Mouse (Mus musculus) layer of hippocampus, adult 11-12 months (tissue): Measurements from ENCODE around the gene Dnmt3a.

Experiments
- DNase-seq: peaks from one replicate; pipeline ENCODE4 v3.0.0; 2022; ENCODE audit warnings: low spot score

The Dnmt3a gene

DNA sequence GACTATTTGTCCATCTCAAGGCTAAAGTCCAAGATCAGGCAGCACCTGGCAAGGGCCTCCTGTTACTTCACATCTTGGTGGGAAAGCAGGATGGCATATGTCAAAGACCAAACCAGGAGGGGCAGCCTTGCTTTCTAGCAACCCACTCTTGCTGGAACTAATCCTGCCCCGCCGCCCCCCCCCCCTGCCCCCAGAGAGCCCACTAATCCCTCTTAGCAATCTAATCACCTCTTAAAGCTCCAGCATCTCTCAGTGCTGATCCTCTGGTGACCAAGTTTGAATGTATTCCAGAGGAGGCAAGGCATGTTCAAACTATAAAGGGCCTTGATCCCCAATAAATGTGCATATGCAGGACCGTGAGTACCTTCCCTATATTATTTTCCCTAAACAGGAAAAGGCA, 18.8 kb upstream of the Dnmt3a start:
- DNase-seq: no peak

GRCm38 (mm10) chr12:3787541-3787940, 18.3 kb upstream of the Dnmt3a start:
- no peak for DNase-seq

GRCm38 (mm10) chr12:3788421-3789051, 17.3 kb upstream of the Dnmt3a start:
- no peak for DNase-seq

DNA sequence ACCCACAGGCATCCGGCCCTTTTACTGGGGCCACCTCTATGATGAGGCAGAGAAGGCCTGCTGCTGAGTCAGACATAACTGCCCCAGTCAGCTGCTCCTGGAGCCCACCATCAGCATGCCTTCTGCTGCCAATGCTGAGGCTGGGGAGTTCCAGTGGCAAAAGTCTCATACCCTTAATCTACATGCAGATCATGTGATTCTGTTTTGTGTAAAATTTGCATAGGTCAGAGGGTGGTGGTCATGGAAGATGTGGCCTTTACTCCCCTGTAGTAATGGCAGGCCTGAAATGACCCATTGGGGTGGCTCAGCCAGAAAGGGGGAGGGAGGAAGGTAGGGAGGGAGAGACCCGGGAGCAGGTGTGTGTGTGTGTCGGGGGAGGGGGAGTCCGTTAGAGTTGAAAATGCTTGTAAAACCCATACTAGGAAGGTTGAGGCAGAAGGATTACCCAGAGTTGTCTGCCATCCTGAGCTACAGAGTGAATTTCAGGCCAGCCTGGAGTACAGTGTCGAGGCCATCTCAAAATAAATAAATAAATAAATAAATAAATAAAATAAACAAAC, 16.1 kb upstream of the Dnmt3a start:
- no peak for DNase-seq

GRCm38 (mm10) chr12:3791257-3791656, 14.6 kb upstream of the Dnmt3a start:
- DNase-seq: no peak

DNA sequence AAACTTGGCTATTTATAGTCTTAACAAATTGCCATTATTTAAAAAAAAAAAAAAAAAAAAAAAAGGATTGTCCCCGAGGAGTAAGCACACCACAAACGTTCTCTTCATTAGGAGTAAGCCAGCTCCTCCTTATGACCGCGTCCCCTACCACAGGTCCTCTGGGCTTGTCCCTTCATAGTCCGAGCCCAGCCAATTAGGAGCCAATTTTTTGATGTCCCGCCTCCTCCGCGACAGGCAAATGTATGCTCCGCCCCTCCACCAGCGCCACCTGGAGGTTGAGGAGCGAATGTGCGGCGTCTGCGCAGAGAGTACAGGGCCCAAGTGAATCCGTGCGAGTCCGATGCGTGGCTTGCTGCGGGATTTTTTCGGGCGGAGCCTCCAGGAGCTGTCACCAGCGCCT, 14.1 kb upstream of the Dnmt3a start:
- peak; percentile 97 for DNase-seq

DNA sequence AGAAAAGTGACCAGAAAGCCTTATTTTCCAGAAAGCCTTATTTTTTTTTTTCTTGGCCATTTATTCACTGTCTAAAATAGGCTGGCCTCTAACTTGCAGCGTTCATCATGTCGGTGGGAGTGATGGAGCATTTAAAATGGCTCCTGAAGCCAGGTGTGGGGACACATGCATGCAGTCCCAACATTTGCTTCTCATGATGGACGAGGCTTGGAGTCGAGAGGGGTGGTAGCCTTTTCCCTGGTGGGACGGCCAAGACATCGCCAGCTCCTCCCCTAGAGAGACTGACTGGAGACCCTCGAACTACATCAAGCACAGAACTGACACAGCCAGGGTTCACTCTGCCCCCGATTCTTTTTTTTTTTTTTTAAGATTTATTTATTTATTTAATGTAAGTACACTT, 13.6 kb upstream of the Dnmt3a start:
- no peak for DNase-seq

- no peak for DNase-seq
Measured at GRCm38 (mm10) chr12:3795569-3795968, 10.2 kb upstream of the Dnmt3a start.

DNA sequence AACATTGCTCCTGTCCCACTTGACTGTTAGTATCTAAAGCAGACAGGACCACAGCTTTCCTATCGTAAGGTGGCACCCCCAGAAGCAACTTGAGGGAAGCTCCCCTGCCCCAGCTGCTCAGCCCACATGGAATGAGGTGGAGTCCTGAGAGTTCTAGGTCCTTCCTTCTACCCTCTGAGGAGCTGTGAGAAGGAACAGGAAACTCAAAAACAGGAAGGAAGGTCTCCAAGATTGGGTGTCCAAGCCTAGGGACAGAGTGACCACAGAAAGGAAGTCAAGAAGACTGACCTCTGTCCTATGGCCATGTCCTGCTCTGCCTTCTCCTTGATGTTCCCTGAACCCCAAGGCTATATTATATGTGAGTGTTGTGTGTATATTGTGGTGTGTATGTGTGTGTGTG, 6.3 kb upstream of the Dnmt3a start:
- no peak for DNase-seq

DNA sequence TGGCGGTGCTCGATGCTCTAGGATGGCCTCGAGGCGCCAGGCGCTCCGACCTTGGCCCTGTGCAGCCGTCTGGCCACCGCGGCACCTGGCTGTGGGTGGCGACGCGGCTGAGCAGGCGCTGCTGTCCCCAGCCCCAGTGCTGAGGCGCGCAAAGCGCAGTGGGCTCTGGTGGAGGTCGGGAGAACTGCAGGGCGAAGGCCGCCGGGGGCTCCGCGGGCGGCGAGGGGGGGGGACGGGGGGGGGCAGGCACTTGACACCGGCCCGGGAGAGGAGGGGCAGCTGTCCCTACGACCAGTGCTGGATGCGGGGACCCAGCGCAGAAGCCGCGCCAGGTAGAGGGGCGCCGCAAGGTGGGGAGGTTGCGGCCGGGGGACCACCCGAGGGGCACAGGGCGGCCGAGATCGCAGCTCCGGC, 471 bp downstream of the Dnmt3a start:
- DNase-seq: peak; percentile 75

- peak; percentile 68 for DNase-seq
Measured at GRCm38 (mm10) chr12:3806703-3807547, 1.1 kb downstream of the Dnmt3a start.

- DNase-seq: peak; percentile 73
Measured at GRCm38 (mm10) chr12:3807548-3808395, 2.0 kb downstream of the Dnmt3a start.

DNA sequence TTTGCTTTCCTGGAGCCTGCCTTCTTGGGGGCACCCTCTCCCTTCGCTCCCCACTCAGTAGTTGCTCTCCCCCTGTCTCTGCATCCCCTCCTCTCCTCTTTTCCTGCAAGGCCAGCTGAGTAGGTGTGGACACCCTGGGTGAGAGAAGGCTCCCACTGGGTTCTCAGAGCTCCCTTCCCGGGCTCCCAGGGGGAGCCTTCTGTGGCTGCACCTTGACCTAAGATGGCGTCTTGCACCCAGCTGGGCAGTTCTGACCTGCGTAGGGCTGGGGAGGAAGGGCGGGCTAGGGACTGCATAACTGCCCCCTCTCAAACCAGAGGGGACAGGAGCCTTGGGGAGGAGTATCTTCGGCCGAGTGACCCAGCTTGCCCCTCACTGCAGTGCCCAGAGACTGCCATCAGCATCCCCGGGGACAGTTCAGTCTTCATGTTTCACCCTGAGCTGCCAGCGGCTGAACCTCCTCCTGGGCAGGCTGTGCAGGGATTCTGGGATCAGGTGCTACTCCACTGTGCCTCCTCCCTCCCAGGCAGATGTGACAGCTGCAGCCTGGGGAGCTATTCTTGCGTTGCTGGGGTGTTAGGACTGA, 2.7 kb downstream of the Dnmt3a start:
- DNase-seq: peak; percentile 34

- DNase-seq: peak; percentile 7
Measured at GRCm38 (mm10) chr12:3809520-3810180, 3.8 kb downstream of the Dnmt3a start.

GRCm38 (mm10) chr12:3810455-3810854, 4.6 kb downstream of the Dnmt3a start:
- DNase-seq: no peak

DNA sequence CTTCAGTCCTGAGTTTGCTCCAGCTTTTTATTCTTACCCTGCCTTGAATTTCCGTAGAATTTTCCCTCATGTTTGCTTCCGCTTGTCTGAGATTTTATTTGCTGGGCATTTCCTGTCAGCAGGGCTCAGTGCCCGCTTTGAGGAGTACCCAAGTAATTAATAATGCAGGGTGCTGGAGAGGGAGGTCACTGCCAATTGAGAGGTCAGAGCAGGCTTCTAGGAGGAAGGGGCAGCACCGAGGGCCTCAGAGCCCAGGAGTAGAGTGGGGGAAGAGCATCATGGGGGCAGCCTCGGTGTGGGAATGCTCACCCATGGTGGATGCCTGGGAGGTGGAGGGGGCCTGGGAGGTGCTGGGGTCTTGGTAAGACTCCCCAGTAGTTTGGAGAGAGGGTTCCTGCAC, 5.8 kb downstream of the Dnmt3a start:
- no peak for DNase-seq

- no peak for DNase-seq
Measured at GRCm38 (mm10) chr12:3812251-3812650, 6.4 kb downstream of the Dnmt3a start.

- no peak for DNase-seq
Measured at GRCm38 (mm10) chr12:3813138-3813537, 7.3 kb downstream of the Dnmt3a start.

DNA sequence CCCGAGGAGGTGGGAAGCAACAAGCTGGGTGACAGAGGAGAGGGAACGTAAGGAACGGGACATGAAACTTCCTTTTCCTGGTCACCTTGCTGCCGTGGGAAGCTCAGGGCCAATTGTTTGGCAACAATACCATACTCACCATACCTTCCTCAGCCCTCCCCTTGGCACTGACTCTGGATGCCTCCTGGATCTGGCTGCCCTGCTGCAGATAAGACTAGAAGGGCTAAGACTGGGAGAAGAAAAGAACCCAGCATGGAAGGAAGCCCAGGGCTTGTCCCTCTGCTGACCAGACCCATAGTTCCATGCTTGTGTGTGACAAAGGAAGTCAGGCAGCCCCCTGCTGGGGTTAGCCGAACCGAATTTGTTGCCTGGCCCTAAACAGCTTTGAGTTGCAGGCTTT, 9.6 kb downstream of the Dnmt3a start:
- no peak for DNase-seq

DNA sequence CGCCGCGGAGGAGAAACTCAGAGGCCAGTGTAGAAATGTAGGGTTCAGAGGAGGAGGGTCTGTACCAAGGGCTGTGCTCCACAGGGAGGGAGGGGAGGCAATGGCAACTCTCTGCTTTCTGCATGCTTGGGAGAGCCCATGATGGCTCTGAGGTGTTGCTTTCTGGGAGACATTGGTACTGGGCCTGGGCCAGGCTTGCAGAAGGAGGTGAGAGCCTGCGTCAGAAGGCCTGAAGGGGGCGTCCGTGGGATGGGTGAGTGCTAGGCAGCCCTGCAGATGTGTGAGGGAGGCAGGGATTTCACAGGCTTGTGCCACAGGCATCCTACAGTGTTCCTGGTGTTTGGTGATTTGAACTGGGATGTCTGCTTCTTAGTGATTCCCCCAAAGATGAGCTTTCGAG, 11.2 kb downstream of the Dnmt3a start:
- DNase-seq: no peak

DNA sequence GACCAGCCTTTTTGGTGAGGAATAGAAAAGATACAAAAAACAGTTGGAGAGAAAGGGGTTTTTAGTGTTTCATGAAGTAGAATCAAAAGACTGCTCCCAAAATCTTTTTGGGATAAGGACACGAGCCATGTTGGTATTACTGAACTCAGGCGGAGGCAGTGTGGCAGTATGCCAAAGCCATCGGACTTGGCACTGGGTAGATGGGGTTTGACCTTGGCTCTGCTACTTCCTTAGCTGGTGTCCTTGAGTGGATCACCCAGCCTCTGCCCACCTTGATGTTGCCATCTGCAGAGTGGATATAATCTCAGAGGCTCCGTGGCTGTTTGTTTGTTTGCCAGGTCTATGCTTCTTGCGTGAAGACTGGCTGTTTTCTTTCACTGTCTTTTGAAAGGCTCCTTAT, 11.8 kb downstream of the Dnmt3a start:
- no peak for DNase-seq
